Mouse (Mus musculus): ENCODE measurements around the gene Rev1. TPM values are rescaled to one million over a fixed set of nuclear protein-coding genes. Genes with fewer than 3 reads are reported as not detected.

The Rev1 gene
- polyA plus RNA-seq (2016; fragmentation: Nextera tagmentation; extraction: Ambion mirVana), result 32.9 and 36.7 TPM in 2 replicates

- Histone ChIP-seq H3K27me3 (ENCODE audit: low read depth, poor library complexity, severe bottlenecking) (no peaks in the 10 kb centered on the region), H3K36me3 (no peaks in the 10 kb centered on the region), H3K27ac (replicated peaks) (peak within 1 kb of the TSS; percentile 98), H3K4me3 (peak within 1 kb of the TSS; percentile 91), H3K9me3 (replicated peaks) (no peaks in the 10 kb centered on the region), H3K4me1 (peaks cover 37% of the 10 kb centered on the region)
- peak; percentile 93 for DNase-seq (ENCODE audit: low spot score)
- WGBS, result under 1% methylated on average over 98 of the region's 122 CpGs
These were observed at the start of gene Rev1 for GRCm38 (mm10) chr1:38129501-38130267. Gene Rev1 (minus strand): TSS chr1:38129801.

GRCm38 (mm10) chr1:38178929-38179328, 49.3 kb upstream of the Rev1 start:
- Histone ChIP-seq H3K4me1 (no peaks in the 10 kb centered on the region), H3K27me3 (ENCODE audit: low read depth, poor library complexity, severe bottlenecking) (no peaks in the 10 kb centered on the region), H3K9me3 (replicated peaks) (no peaks in the 10 kb centered on the region), H3K27ac (replicated peaks) (no peak overlapping the region), H3K4me3 (no peak overlapping the region), H3K36me3 (peaks cover 22% of the 10 kb centered on the region)
- WGBS, result 90% methylated on average over 8 of the region's 8 CpGs
- DNase-seq (ENCODE audit: low spot score), result no peak

- Histone ChIP-seq H3K9me3 (replicated peaks) (no peaks in the 10 kb centered on the region), H3K4me3 (no peak overlapping the region), H3K27ac (replicated peaks) (no peak overlapping the region), H3K36me3 (peaks cover 17% of the 10 kb centered on the region), H3K4me1 (no peaks in the 10 kb centered on the region), H3K27me3 (ENCODE audit: low read depth, poor library complexity, severe bottlenecking) (no peaks in the 10 kb centered on the region)
- DNase-seq (ENCODE audit: low spot score), result no peak
- 95% methylated on average over 7 of the region's 7 CpGs for WGBS
These were observed 46.5 kb upstream of the Rev1 start for GRCm38 (mm10) chr1:38176077-38176476.

DNA sequence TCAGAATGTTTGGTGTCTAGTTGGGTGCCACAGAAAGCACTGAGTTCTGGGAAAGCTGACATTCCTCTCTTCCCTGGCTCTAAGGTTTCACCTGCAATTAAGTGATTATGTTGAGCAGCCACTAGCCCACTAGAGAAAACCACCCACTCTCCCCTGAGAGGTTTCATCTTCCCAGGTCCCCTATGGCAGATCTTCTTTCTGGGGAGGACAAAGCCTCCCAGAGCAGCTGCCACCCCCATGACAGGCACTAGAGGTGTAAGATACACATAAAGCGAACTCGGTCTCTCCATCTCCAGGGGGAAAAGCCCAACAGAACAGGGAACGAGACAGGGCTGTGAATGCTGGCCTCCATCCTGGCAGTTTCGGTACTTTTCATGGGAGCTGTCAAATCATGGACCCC, 42.3 kb upstream of the Rev1 start:
- Histone ChIP-seq H3K9me3 (replicated peaks) (no peaks in the 10 kb centered on the region), H3K4me1 (no peaks in the 10 kb centered on the region), H3K4me3 (no peak overlapping the region), H3K36me3 (no peaks in the 10 kb centered on the region), H3K27me3 (ENCODE audit: low read depth, poor library complexity, severe bottlenecking) (no peaks in the 10 kb centered on the region), H3K27ac (replicated peaks) (no peak overlapping the region)
- DNase-seq (ENCODE audit: low spot score), result no peak
- WGBS, result 91% methylated on average over 4 of the region's 4 CpGs

DNA sequence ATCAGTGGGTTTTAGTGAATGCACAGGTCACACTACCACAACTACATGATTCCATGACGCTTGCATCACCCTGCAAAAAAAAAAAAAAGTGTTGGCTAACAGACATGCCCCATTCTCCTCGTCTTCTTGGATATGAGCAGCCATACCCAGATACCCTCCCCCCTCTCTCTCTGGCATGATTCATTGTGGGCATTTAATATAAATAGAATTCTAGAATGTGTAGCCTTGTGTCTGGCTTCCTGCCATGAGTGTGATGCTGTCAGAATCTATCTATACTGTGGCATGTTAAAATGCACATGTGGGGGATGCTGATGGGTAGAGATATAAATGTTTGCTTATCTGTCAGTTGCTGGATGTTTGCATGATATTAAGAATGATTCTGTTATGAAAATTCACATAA, 36.1 kb upstream of the Rev1 start:
- no peaks in the 10 kb centered on the region for H3K27me3 ChIP-seq (ENCODE audit: low read depth, poor library complexity, severe bottlenecking)
- no peaks in the 10 kb centered on the region for H3K9me3 ChIP-seq (replicated peaks)
- no peaks in the 10 kb centered on the region for H3K4me1 ChIP-seq
- no peaks in the 10 kb centered on the region for H3K36me3 ChIP-seq
- H3K27ac ChIP-seq (replicated peaks), result no peak overlapping the region
- WGBS, result 84% methylated on average over 2 of the region's 2 CpGs
- H3K4me3 ChIP-seq, result no peak overlapping the region
- no peak for DNase-seq (ENCODE audit: low spot score)

DNA sequence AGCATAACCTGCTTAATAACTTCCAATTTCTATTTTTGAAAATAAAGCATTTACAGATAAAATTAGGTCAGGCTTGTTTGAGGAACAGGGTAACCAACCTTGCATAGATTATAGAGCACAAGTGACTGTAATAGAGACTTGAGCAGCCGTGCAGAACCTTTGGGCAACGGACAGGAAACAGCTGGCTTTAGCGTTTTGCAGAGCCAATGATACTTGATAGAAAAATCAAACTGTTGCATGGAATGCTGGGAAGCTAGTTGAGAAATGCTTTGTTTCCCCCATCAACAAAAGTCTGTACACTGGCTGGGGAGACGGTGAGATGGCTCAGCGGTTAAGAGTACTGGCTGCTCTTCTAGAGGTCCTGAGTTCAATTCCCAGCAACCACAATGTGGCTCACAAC, 20.5 kb upstream of the Rev1 start:
- Histone ChIP-seq H3K4me3 (no peak overlapping the region), H3K27me3 (ENCODE audit: low read depth, poor library complexity, severe bottlenecking) (no peaks in the 10 kb centered on the region), H3K4me1 (no peaks in the 10 kb centered on the region), H3K27ac (replicated peaks) (no peak overlapping the region), H3K9me3 (replicated peaks) (no peaks in the 10 kb centered on the region), H3K36me3 (no peaks in the 10 kb centered on the region)
- no peak for DNase-seq (ENCODE audit: low spot score)
- 91% methylated on average over 5 of the region's 5 CpGs for WGBS

GRCm38 (mm10) chr1:38146008-38146407, 16.4 kb upstream of the Rev1 start:
- H3K4me3 ChIP-seq, result no peak overlapping the region
- DNase-seq (ENCODE audit: low spot score), result no peak
- H3K9me3 ChIP-seq (replicated peaks), result no peaks in the 10 kb centered on the region
- H3K27ac ChIP-seq (replicated peaks), result no peak overlapping the region
- no peaks in the 10 kb centered on the region for H3K36me3 ChIP-seq
- no peaks in the 10 kb centered on the region for H3K4me1 ChIP-seq
- H3K27me3 ChIP-seq (ENCODE audit: low read depth, poor library complexity, severe bottlenecking), result no peaks in the 10 kb centered on the region
- 89% methylated on average over 4 of the region's 4 CpGs for WGBS

DNA sequence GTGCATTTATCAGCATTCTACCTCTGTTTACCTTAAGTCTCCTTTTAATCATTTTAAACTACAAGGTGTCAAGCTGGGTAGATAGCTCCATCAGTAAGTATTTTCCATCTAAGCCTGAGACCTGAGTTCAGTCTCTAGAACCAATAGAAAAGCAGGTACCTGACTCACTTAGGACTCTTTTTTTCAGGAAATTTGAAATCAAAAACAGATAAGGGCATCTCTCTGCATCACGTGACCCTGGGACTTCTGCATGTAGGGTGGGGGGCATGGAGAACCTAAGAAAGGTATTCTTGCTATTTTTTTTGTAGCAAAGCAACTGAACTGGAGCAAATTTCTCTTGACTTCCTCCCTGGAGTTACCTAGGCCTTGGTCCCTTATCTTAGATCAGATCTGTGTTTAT, 11.8 kb upstream of the Rev1 start:
- no peak overlapping the region for H3K27ac ChIP-seq (replicated peaks)
- H3K36me3 ChIP-seq, result no peaks in the 10 kb centered on the region
- DNase-seq (ENCODE audit: low spot score), result no peak
- WGBS, result 84% methylated on average over 1 of the region's 1 CpGs
- no peaks in the 10 kb centered on the region for H3K4me1 ChIP-seq
- no peak overlapping the region for H3K4me3 ChIP-seq
- no peaks in the 10 kb centered on the region for H3K27me3 ChIP-seq (ENCODE audit: low read depth, poor library complexity, severe bottlenecking)
- no peaks in the 10 kb centered on the region for H3K9me3 ChIP-seq (replicated peaks)

- no peak for DNase-seq (ENCODE audit: low spot score)
- Histone ChIP-seq H3K27me3 (ENCODE audit: low read depth, poor library complexity, severe bottlenecking) (no peaks in the 10 kb centered on the region), H3K4me3 (no peak overlapping the region), H3K27ac (replicated peaks) (no peak overlapping the region), H3K4me1 (no peaks in the 10 kb centered on the region), H3K36me3 (no peaks in the 10 kb centered on the region), H3K9me3 (replicated peaks) (no peaks in the 10 kb centered on the region)
- WGBS, result 86% methylated on average over 2 of the region's 2 CpGs
These were observed 11.3 kb upstream of the Rev1 start for GRCm38 (mm10) chr1:38140911-38141310.

DNA sequence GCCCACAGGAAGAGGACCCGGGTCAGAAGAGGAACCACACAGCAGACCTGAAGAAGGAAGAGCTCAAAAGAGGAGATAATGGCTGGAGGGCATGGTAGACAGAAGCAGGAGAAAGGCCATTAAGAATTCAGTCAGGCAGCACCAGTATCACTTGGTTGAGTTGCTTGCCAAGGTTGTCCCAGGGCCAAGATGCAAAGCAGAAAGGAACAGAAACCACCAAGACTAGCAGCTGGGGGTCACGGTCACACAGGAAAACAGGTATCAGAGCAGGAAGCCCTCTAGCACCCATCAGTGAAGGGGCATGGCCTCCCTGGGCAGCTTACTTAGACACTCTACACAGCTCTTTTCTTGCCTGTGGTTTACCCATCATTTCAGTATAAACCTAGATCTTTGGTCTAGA, 9.8 kb upstream of the Rev1 start:
- DNase-seq (ENCODE audit: low spot score), result no peak
- H3K27me3 ChIP-seq (ENCODE audit: low read depth, poor library complexity, severe bottlenecking), result no peaks in the 10 kb centered on the region
- no peak overlapping the region for H3K27ac ChIP-seq (replicated peaks)
- WGBS, result 88% methylated on average over 2 of the region's 2 CpGs
- H3K9me3 ChIP-seq (replicated peaks), result no peaks in the 10 kb centered on the region
- H3K36me3 ChIP-seq, result no peaks in the 10 kb centered on the region
- H3K4me3 ChIP-seq, result no peak overlapping the region
- no peaks in the 10 kb centered on the region for H3K4me1 ChIP-seq

GRCm38 (mm10) chr1:38132942-38133341, 3.3 kb upstream of the Rev1 start:
- H3K27me3 ChIP-seq (ENCODE audit: low read depth, poor library complexity, severe bottlenecking), result no peaks in the 10 kb centered on the region
- H3K4me1 ChIP-seq, result peaks cover 22% of the 10 kb centered on the region
- H3K27ac ChIP-seq (replicated peaks), result no peak overlapping the region
- whole genome bisulfite sequencing, result 76% methylated on average over 6 of the region's 6 CpGs
- no peaks in the 10 kb centered on the region for H3K36me3 ChIP-seq
- H3K4me3 ChIP-seq, result no peak overlapping the region
- DNase-seq (ENCODE audit: low spot score), result no peak
- H3K9me3 ChIP-seq (replicated peaks), result no peaks in the 10 kb centered on the region

DNA sequence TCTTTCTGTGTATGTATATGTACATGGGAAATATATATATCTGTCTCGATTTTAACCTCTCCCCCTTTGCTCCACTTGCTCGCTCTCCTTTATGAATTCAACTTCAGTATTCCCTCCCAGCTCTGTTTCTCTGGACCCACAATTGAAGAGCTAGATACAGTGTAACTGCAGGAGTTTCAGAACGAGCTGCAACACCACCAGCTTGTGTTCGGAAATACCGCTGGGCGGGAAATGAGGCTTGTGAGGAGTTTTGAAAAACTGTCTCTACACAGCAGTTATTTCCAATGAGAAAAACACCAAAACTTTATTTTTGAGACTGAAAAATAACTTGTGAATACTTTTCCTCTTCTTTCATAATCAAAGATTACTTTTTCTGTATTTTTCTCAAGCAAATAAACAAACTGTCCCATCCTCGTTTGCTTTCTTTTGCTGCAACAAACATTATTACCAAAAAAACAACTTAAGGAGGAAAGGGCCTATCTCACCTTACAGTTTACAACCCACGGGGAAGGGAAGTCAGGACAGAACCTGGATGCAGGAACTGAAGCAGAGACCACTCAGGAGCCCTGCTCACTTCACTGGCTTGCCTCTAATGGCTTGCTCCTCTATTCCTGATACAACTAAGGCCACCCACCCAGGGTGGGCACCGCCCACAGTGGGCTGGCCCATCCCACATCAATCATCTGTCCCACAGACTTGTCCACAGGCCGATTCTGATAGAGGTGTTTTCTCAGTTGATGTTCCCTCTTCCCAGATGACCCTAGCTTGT, 1.3 kb upstream of the Rev1 start:
- no peaks in the 10 kb centered on the region for H3K9me3 ChIP-seq (replicated peaks)
- WGBS, result 62% methylated on average over 10 of the region's 10 CpGs
- H3K27ac ChIP-seq (replicated peaks), result peak overlapping the region; percentile 98; the same call in 1 of the 2 replicates
- H3K36me3 ChIP-seq, result no peaks in the 10 kb centered on the region
- H3K4me3 ChIP-seq, result no peak overlapping the region
- DNase-seq (ENCODE audit: low spot score), result peak; percentile 27
- peaks cover 37% of the 10 kb centered on the region for H3K4me1 ChIP-seq
- no peaks in the 10 kb centered on the region for H3K27me3 ChIP-seq (ENCODE audit: low read depth, poor library complexity, severe bottlenecking)

- Histone ChIP-seq H3K9me3 (replicated peaks) (no peaks in the 10 kb centered on the region), H3K4me1 (peaks cover 37% of the 10 kb centered on the region), H3K4me3 (peak overlapping the region; percentile 91), H3K27ac (replicated peaks) (peak overlapping the region; percentile 98), H3K27me3 (ENCODE audit: low read depth, poor library complexity, severe bottlenecking) (no peaks in the 10 kb centered on the region), H3K36me3 (no peaks in the 10 kb centered on the region)
- peak; percentile 60 for DNase-seq (ENCODE audit: low spot score)
- WGBS, result under 1% methylated on average over 51 of the region's 68 CpGs
These were observed 623 bp downstream of the Rev1 start for GRCm38 (mm10) chr1:38128919-38129436.

All from midbrain, embryonic 10.5 days (tissue).